Mouse (Mus musculus): ENCODE data around the gene Wfdc9.
"Not testable (repeated sequence)": the region's sequence is repeated elsewhere in the genome, so short reads cannot be mapped to it uniquely, and the experiment has no call there.

Wfdc9 gene

DNA sequence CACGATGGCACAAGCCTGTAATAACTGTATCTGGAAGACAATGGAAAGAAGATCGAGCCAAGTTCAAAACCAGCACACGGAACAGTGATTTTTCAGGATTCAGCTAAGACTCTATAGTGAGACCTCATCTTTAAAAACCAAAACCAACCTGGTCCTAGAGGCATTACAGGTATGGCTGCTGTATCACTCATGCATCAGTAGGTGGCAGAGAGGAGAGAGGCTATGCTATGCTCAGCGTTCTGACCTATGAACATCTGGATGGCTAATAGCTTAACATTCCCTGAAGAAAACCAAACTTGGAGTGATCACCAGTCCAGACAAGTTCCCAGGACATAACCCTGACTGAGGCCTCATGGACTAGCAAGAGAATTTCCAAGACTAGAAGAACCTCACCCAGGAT is 34.6 kb downstream of the Wfdc9 start:
- in situ Hi-C loops (cut with MboI, MseI): no loop called here

DNA sequence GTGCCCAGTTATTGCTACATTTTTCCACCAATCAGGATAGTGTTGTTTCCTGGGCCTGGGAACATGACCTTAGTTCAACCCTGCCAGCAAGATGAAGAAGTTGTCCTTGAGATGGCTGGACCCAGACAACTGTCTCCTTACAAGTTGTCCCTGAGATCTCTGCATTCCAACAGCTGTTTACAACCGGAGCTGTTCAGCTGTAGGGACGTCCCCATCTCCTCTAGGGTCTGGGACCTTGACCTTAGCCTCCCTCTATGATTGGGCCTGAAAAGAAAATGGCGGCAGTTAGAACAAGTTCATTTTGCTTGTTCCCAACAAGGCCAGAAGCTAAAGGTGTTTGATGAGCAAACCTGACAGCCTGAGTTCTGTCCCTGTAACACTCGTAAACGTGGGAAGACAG is 37.3 kb downstream of the Wfdc9 start:
- in situ Hi-C loops (cut with MboI, MseI): loop anchor here (5.0 kb wide), 1 partner anchor 37 kb away; no protein-coding TSS in a partner anchor

DNA sequence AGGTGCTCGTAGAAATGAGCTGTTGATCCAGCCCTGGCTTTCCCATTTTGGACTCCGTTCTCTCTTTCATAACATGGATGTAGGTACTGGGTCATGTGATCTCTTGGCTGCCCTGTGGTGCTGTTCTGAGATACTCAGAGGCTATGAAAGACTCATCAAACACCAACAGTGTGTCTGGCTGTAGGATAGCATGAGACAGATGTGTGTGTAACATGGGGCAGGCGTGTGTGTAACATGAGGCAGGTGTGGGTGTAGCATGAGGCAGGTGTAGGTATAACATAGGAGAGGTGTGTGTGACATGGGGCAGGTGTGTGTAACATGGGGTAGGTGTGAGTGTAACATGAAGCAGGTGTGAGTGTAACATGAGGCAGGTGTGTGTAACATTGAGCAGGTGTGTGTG is 41.0 kb downstream of the Wfdc9 start:
- in situ Hi-C loops (cut with MboI, MseI): loop anchor here (5.0 kb wide), 1 partner anchor 33 kb away; no protein-coding TSS in a partner anchor

DNA sequence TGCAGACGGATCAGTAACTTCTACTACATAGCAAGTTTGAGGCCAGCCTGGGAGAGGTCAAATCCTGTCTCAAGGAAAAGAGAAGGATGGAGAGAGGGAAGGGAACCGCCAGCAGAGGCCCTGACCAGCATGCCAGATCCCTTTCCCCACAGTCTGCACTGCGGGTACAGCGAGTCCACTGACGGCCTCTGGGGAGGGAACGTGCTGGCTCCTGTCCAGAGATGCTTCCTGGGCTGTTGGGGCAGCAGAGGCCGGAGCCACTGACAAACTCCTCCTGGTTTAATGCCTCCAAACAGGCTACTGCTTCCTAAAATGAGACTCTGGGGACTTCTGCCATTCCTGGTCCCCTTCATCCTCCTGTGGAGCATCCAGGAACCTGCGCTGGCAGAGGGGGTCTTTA is 42.9 kb downstream of the Wfdc9 start, which contains the start of the genes Wfdc6b and Wfdc8:
Wfdc6b (plus strand) TSS at position 52 of the 400 bp plus-strand sequence.
Wfdc8 (minus strand) TSS at position 156 of the 400 bp plus-strand sequence.
- in situ Hi-C loops (cut with MboI, MseI): not testable (repeated sequence)

DNA sequence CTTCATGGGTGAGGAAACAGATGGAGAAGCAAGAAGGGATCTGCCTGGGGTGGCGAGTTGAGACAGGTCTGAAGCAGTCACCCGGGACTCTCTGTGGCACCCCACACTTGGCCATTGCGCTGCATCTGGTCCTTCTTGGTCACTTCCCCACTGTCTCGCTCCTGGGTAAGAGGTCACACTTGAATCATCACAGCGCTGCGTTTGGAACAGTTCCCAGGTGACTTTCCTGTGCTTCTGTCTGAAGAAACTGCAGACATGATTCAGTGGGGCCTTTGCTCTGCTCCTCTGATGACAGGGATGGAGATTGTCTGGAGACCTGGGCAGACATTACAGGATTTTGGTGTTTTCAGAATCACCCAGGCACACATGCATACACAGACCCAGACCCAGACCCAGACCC is 47.6 kb downstream of the Wfdc9 start:
- in situ Hi-C loops (cut with MboI, MseI): loop anchor here in 1 of 2 experiments (10.0 kb wide), 1 partner anchor 1094 kb away; no protein-coding TSS in a partner anchor

DNA sequence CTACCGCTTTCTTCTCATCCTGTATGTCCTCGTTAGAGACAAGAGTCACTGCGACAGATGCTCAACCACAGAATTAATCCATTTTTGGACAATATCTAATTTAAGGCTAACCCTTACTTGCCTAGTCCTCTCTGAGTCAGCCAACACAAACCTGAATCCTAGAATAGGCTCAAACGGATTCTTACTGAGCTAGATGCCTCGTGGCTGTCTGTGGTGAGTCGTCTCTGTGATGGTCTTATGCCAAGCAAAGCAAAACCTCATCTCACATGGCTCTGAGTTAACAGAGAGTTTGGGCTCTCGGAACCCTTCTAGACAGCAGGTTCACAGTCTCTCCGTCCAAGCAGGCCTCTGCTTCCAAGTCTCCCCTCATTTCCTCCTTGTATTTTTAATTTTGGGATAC is 52.0 kb downstream of the Wfdc9 start:
- in situ Hi-C loops (cut with MboI, MseI): loop anchor here in 1 of 2 experiments (10.0 kb wide), 1 partner anchor 1090 kb away; no protein-coding TSS in a partner anchor

DNA sequence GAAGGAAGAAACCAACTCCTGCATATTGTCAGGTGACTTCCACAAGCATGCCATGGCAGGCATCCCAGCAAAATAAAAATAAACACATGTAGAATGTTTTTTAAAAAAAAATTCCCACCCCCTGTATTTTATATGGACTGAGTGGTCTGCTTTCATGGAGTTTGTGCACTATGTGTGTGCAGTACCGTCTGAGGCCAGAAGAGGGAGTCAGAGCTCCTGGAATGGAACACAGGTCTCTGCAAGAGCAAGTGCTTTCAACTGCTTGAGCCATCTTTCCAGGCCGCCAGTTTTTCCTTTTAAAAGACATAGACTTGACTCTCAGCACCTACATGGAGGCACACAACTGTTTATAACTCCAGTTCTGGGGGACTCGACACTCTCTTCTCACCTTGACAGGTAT is 52.9 kb downstream of the Wfdc9 start:
- in situ Hi-C loops (cut with MboI, MseI): loop anchor here in 1 of 2 experiments (10.0 kb wide), 1 partner anchor 1089 kb away; no protein-coding TSS in a partner anchor

DNA sequence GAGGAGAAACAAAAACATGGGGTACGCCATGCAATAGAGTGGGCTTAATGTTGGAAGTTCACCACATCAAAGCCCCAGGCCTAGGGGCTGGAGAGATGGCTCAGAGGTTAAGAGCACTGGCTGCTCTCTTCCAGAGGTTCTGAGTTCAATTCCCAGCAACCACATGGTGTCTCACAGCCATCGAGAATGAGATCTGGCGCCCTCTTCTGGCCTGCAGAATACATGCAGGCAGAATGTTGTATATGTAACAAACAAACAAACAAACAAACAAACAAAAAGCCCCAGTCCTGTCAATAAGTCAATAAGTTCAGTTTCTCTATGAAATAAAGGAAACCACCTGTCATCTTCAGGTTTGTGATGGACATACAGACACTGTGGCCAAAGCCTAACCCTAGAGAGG is 56.2 kb downstream of the Wfdc9 start:
- in situ Hi-C loops (cut with MboI, MseI): loop anchor here in 1 of 2 experiments (10.0 kb wide), 1 partner anchor 1085 kb away; no protein-coding TSS in a partner anchor
